Mouse (Mus musculus): ENCODE results near the gene Abca8a. TPM values are rescaled to one million over a fixed set of nuclear protein-coding genes. Genes with fewer than 3 reads are reported as not detected.

The Abca8a gene
- polyA plus RNA-seq, 1 experiment from 2014 or later, result 0.23 TPM

DNA sequence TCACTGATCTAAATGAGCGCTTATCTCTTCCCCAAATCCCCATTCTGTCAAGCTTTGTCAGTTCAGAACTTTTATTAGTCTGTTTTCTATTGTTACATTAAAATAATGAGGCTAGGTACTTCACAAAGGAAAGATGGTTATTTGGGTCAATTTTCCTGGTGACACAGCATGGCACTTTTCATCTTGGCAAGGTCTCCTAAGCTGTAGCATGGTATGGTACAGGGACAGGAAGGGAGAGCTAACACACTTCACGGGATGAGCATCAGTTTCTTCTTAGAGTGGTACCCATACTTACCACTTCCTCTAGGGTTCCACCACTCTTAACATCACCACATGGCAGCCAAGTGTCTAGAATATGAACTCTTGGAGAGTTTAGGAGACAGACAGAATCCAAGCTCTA, 113.9 kb downstream of the Abca8a start:
- ChIA-PET CTCF (no interaction called here), POLR2A (no interaction called here)
- no peaks in the 10 kb centered on the region for H3K27me3 ChIP-seq
- TF ChIP-seq CTCF (IDR thresholded peaks at IDR 0.05), result no peak
- ATAC-seq, result no peak
- no peak for DNase-seq (ENCODE audit: low read depth, low spot score)
- in situ Hi-C loops (cut with MboI; ENCODE audit: low pct_unique_long_range_greater_than_20kb), result no loop called here

Other genes starting within 250 kb of the Abca8a start
- gene Abca8b, start 100.1 kb downstream of the Abca8a start, polyA plus RNA-seq (2021), result 1.8 TPM
- 0.92 TPM for gene Abca9, start 72.2 kb upstream of the Abca8a start, polyA plus RNA-seq (2021)
- gene Abca6, start 155.8 kb upstream of the Abca8a start, polyA plus RNA-seq (2021), result not detected
- 4.8 TPM for gene Abca5, start 241.7 kb upstream of the Abca8a start, polyA plus RNA-seq (2021)